Mouse (Mus musculus): ENCODE measurements around the gene Tcp11.

DNA sequence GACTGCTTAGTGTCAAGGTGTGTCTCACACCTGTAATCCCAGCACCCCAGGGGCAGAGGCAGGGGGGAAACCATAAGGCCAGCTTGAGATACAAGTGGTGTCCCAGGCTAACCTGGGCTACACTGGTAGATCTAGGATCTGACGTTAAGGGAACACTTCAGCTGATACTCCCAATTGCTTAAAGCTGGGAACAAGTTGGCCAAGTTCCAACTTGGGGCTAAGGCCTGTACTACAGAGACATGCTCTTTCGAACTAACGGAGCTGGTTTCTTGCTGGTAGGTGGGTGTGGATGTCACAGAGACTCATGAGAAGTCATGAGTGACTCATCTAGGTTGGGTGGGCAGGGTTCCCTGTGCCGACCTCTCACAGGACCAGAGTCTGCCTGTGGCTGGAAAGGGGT, 13.1 kb downstream of the Tcp11 start:
- no peak for TF ChIP-seq CTCF (IDR thresholded peaks at IDR 0.05; ENCODE audit: low read depth)
- no peak for TF ChIP-seq EP300 (optimal IDR thresholded peaks at IDR 0.05)
